Mouse (Mus musculus) layer of hippocampus, postnatal 14 days (tissue): ENCODE measurements around the gene 9930021J03Rik. TPM values are rescaled to one million over a fixed set of nuclear protein-coding genes. Genes with fewer than 3 reads are reported as not detected.

ENCODE experiments used
- total RNA-seq, 2 experiments: library from RNA; stranded (reverse); gene quantifications; 2 replicates each; pipeline ENCODE4 v1.2.3; 2021

The 9930021J03Rik gene
- total RNA-seq, 2 experiments from 2014 or later, result 25.0 to 27.3 TPM

Other genes starting within 250 kb of the 9930021J03Rik start
- 10 to 100 TPM; 56.7 to 56.8 TPM for gene Ermp1, start 157.6 kb downstream of the 9930021J03Rik start, total RNA-seq
- 1 to 10 TPM in 1 of 2 experiments, under 1 TPM in 1; 0.43 to 1.2 TPM for gene Mlana, start 108.2 kb downstream of the 9930021J03Rik start, total RNA-seq
- 10 to 100 TPM; 30.0 to 32.1 TPM for gene Ranbp6, start 7.0 kb upstream of the 9930021J03Rik start, total RNA-seq
- gene Il33, start 119.1 kb upstream of the 9930021J03Rik start, total RNA-seq, result 10 to 100 TPM; 10.9 to 11.2 TPM
- not detected for gene Trpd52l3, start 197.8 kb upstream of the 9930021J03Rik start, total RNA-seq
- gene Uhrf2, start 224.5 kb upstream of the 9930021J03Rik start, total RNA-seq, result 10 to 100 TPM; 50.8 to 55.8 TPM